17 mouse cellular contexts compared by ENCODE assay signal in genomic region chr6:87112125-87112524, GRCm38 (mm10). TPM values are rescaled to one million over a fixed set of nuclear protein-coding genes. Genes with fewer than 3 reads are reported as not detected.
DNase-seq lines count a peak whose midpoint lies in the region; ATAC-seq and TF ChIP-seq lines count a peak whose summit lies in the region.
"Had no signal": no experiment of that assay in that cellular context is flagged by ENCODE, and none has a peak within 500 bp of the region (broad histone marks: within the 10 kb centered on the region; RNA-seq: fewer than 3 reads in every experiment).

No protein-coding gene starts in this region.

- no peak overlapping the region for H3K9ac ChIP-seq in heart, postnatal 0 days (replicated peaks; ENCODE audit: low read depth, low read length)
- H3K9ac ChIP-seq in stomach, postnatal 0 days (ENCODE audit: low read length) = no peak overlapping the region
- no peak overlapping the region for H3K9ac ChIP-seq in forebrain, embryonic 15.5 days (replicated peaks)
- H3K9ac ChIP-seq: hindbrain, embryonic 15.5 days had no signal

- no peak overlapping the region for H3K4me3 ChIP-seq in thymus, adult 2 months (ENCODE audit: control insufficient read depth, insufficient read depth, low read length)
- no peak overlapping the region for H3K4me3 ChIP-seq in heart, postnatal 0 days (ENCODE audit: low read depth, low read length)
- H3K4me3 ChIP-seq in stomach, postnatal 0 days (ENCODE audit: low read depth, low read length) = no peak overlapping the region
- H3K4me3 ChIP-seq in forebrain, embryonic 15.5 days = no peak overlapping the region
- H3K4me3 ChIP-seq: forebrain, embryonic 10.5 days; hindbrain, embryonic 15.5 days had no signal

- TF ChIP-seq EP300 in heart, postnatal 0 days (IDR thresholded peaks at IDR 0.05; ENCODE audit: low read depth) = no peak
- no peak for TF ChIP-seq EP300 in stomach, postnatal 0 days (optimal IDR thresholded peaks at IDR 0.05)

- TF ChIP-seq CTCF in thymus, adult 2 months (IDR thresholded peaks at IDR 0.05; ENCODE audit: borderline replicate concordance, control insufficient read depth, extremely low read depth, insufficient read depth, low read length, poor library complexity) = no peak
- no peak for TF ChIP-seq CTCF in heart, postnatal 0 days (IDR thresholded peaks at IDR 0.05; ENCODE audit: low read depth)
- no peak for TF ChIP-seq CTCF in stomach, postnatal 0 days (IDR thresholded peaks at IDR 0.05; ENCODE audit: low read depth)

- peak; percentile 94 for DNase-seq in heart, adult 11 months
- DNase-seq in heart, adult 8-10 months (ENCODE audit: low spot score) = no peak
- DNase-seq in thymus, postnatal 4 days = peak; percentile 3
- DNase-seq in thymus, adult 2 months = no peak
- no peak for DNase-seq in heart, postnatal 0 days (ENCODE audit: low spot score)
- peak; percentile 11 for DNase-seq in stomach, postnatal 0 days (ENCODE audit: low spot score)
- DNase-seq in cerebellum, adult 8-10 months = no peak
- DNase-seq: cerebellum, adult 18-20 months; embryo, embryonic 11 days; left cerebral cortex, postnatal 4 days; lung, adult 18-20 months had no signal

- peak; percentile 66; the same call in 1 of the 2 replicates for ATAC-seq in heart, postnatal 0 days (ENCODE audit: insufficient read depth, low read depth)
- ATAC-seq in stomach, postnatal 0 days (ENCODE audit: low FRiP score, low TSS enrichment) = peak; percentile 15; the same call in 1 of the 2 replicates
- no peak for ATAC-seq in forebrain, embryonic 15.5 days (replicated peaks)

- no peaks in the 10 kb centered on the region for H3K36me3 ChIP-seq in thymus, adult 2 months (ENCODE audit: control insufficient read depth, insufficient read depth, low read length)
- no peaks in the 10 kb centered on the region for H3K36me3 ChIP-seq in heart, postnatal 0 days (replicated peaks; ENCODE audit: control insufficient read depth, insufficient read depth, low read length)
- no peaks in the 10 kb centered on the region for H3K36me3 ChIP-seq in stomach, postnatal 0 days (ENCODE audit: control insufficient read depth, insufficient read depth, low read length)
- H3K36me3 ChIP-seq in forebrain, embryonic 15.5 days = no peaks in the 10 kb centered on the region
- H3K36me3 ChIP-seq: forebrain, embryonic 10.5 days; hindbrain, embryonic 15.5 days had no signal

- H3K4me1 ChIP-seq in thymus, adult 2 months (replicated peaks; ENCODE audit: control insufficient read depth, insufficient read depth, low read length) = peaks cover 2% of the 10 kb centered on the region
- H3K4me1 ChIP-seq in heart, postnatal 0 days (ENCODE audit: control insufficient read depth, insufficient read depth) = no peaks in the 10 kb centered on the region
- no peaks in the 10 kb centered on the region for H3K4me1 ChIP-seq in stomach, postnatal 0 days (replicated peaks; ENCODE audit: control insufficient read depth, insufficient read depth)
- no peaks in the 10 kb centered on the region for H3K4me1 ChIP-seq in forebrain, embryonic 15.5 days
- H3K4me1 ChIP-seq: forebrain, embryonic 10.5 days; hindbrain, embryonic 15.5 days had no signal

- no peak for TF ChIP-seq POLR2A in thymus, adult 2 months (IDR thresholded peaks at IDR 0.05; ENCODE audit: control insufficient read depth, extremely low read depth, insufficient read depth, low read length, poor library complexity)

- no peaks in the 10 kb centered on the region for H3K27me3 ChIP-seq in thymus, adult 2 months (ENCODE audit: control insufficient read depth, insufficient read depth, low read length)
- H3K27me3 ChIP-seq in heart, postnatal 0 days (ENCODE audit: control insufficient read depth, insufficient read depth, low read length) = no peaks in the 10 kb centered on the region
- no peaks in the 10 kb centered on the region for H3K27me3 ChIP-seq in stomach, postnatal 0 days (ENCODE audit: control insufficient read depth, insufficient read depth, low read length)
- no peaks in the 10 kb centered on the region for H3K27me3 ChIP-seq in forebrain, embryonic 15.5 days
- H3K27me3 ChIP-seq: hindbrain, embryonic 15.5 days had no signal

- WGBS in thymus, adult 2 months = 93% methylated on average over 6 of the region's 6 CpGs
- 83% methylated on average over 6 of the region's 6 CpGs for WGBS in heart, postnatal 0 days
- WGBS in stomach, postnatal 0 days = 77% methylated on average over 6 of the region's 6 CpGs
- 77% methylated on average over 6 of the region's 6 CpGs for WGBS in forebrain, embryonic 15.5 days

- no peaks in the 10 kb centered on the region for H3K9me3 ChIP-seq in heart, postnatal 0 days (replicated peaks; ENCODE audit: control insufficient read depth, low read length)
- no peaks in the 10 kb centered on the region for H3K9me3 ChIP-seq in stomach, postnatal 0 days (ENCODE audit: control insufficient read depth, low read length)
- H3K9me3 ChIP-seq in forebrain, embryonic 15.5 days = no peaks in the 10 kb centered on the region
- H3K9me3 ChIP-seq: forebrain, embryonic 10.5 days; hindbrain, embryonic 15.5 days had no signal

- no peak overlapping the region for H3K4me2 ChIP-seq in heart, postnatal 0 days (ENCODE audit: low read depth, low read length)
- no peak overlapping the region for H3K4me2 ChIP-seq in stomach, postnatal 0 days (replicated peaks; ENCODE audit: low read depth)
- H3K4me2 ChIP-seq in forebrain, embryonic 15.5 days (replicated peaks) = no peak overlapping the region
- H3K4me2 ChIP-seq: hindbrain, embryonic 15.5 days had no signal

- no peak overlapping the region for H3K27ac ChIP-seq in thymus, adult 2 months (ENCODE audit: control insufficient read depth, insufficient read depth, low read length)
- H3K27ac ChIP-seq in heart, postnatal 0 days (ENCODE audit: low read depth) = peak overlapping the region; percentile 50
- no peak overlapping the region for H3K27ac ChIP-seq in stomach, postnatal 0 days (replicated peaks)
- no peak overlapping the region for H3K27ac ChIP-seq in forebrain, embryonic 15.5 days (replicated peaks)
- H3K27ac ChIP-seq: forebrain, embryonic 10.5 days; hindbrain, embryonic 15.5 days; kidney, postnatal 0 days had no signal

RNA-seq across cellular contexts. Expression of gene D6Ertd527e, which starts 7.6 kb away (rescaled TPM):
- total RNA-seq in heart, adult 8-10 months (2022) = under 1 TPM in 1 of 4 experiments, not detected in 3; 0.44 TPM
- polyA plus RNA-seq in thymus, adult 2 months (2012; rRNA removed) = 1.1 and 1.4 TPM in 2 replicates
- not detected in 2 replicates for total RNA-seq in heart, postnatal 0 days (2014; rRNA removed; ENCODE audit: low replicate concordance)
- 0.08 TPM in 1 of 2 replicates, not detected in the other for polyA plus RNA-seq in heart, postnatal 0 days (2015; fragmentation: Nextera tagmentation; extraction: Ambion mirVana)
- polyA plus RNA-seq in stomach, postnatal 0 days (2015; fragmentation: Nextera tagmentation; extraction: Ambion mirVana) = 0.19 and 0.29 TPM in 2 replicates
- not detected in 2 replicates for polyA plus RNA-seq in forebrain, embryonic 15.5 days (2015; fragmentation: Nextera tagmentation; extraction: Ambion mirVana)
- total RNA-seq: layer of hippocampus, postnatal 10 days; megakaryocyte progenitor cell, adult 5-6 weeks had no signal

Comparison
In these comparisons a context has a peak if more than half of its experiments do, and no peak if none do; other contexts are left out.
1. DNase-seq: peak in heart, adult 11 months (single experiment), thymus, postnatal 4 days (single experiment) and stomach, postnatal 0 days (single experiment); none in heart, adult 8-10 months (single experiment), thymus, adult 2 months (single experiment), heart, postnatal 0 days (single experiment) and cerebellum, adult 8-10 months (single experiment).